Mouse (Mus musculus): ENCODE results near the gene Otulin. TPM values are rescaled to one million over a fixed set of nuclear protein-coding genes. Genes with fewer than 3 reads are reported as not detected.
A peak's percentile ranks its signal among the peaks of the same experiment; 100 is the strongest.

Otulin gene
- total RNA-seq, 2 experiments from 2014 or later = 20.5 to 25.8 TPM

GRCm38 (mm10) chr15:27659143-27659542 is 28.6 kb upstream of the Otulin start:
- no peak for DNase-seq (ENCODE audit: low spot score in 2 of 2)
- intact Hi-C loops (cut with DNase I) = loop anchor here (5.0 kb wide), 2 partner anchors 58 to 163 kb away; no protein-coding TSS in a partner anchor

DNA sequence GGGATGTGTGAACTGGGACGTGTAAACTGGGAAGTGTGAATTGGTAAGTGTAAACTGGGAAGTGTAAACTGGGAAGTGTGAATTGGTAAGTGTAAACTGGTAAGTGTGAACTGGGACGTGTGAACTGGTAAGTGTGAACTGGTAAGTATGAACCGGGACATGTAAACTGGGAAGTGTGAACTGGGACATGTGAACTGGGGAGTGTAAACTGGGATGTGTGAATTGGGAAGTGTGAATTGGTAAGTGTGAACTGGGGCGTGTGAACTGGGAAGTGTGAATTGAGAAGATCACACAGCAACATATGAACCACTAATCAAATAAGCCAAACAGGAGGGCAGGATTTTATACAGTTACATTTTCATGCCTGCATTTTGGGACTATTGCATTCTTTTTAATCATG is 27.9 kb upstream of the Otulin start:
- no peak for DNase-seq (ENCODE audit: low spot score in 2 of 2)
- intact Hi-C loops (cut with DNase I) = loop anchor here (5.0 kb wide), 2 partner anchors 59 to 164 kb away; no protein-coding TSS in a partner anchor

DNA sequence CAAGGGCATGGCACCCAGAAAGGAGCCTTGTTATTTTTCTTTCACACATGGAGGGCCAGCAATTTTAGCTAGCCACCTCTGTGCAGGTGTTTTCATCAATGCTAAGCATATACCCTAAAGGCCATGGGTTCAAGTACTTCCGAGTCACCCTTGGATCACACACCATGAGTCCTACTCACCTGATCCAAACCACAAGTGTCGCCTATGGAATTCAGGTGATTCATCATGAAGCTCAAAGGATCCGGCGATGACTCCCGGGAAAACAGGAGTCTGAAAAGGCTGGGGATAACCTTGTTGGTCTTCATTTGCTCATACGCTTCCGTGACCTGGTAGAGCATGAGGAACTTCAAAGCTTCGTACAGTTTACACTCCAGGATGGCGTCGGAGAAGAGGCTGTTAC is 27.4 kb upstream of the Otulin start:
- intact Hi-C loops (cut with DNase I) = loop anchor here (5.0 kb wide), 2 partner anchors 59 to 164 kb away; no protein-coding TSS in a partner anchor
- no peak for DNase-seq (ENCODE audit: low spot score in 2 of 2)

DNA sequence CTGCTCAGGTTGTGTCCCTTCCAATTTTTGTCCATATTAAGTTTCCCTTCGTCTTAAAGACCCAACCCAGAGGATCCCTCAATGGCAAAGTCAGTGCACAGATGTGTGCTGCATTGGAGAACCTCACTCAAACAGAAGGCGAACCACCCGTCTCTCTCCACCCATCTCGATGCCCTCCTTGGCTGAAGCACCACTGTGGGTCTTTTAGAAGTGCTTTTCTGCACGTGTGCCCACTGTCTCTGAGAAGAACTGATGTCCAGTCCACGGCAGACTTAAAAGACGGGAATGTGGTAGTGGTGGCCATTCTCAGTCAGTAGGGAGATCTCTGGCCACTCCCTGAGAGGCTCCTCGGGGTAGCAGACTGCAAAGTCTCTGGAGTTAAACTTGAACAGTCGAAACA is 26.1 kb upstream of the Otulin start:
- intact Hi-C loops (cut with DNase I) = loop anchor here (5.0 kb wide), 2 partner anchors 61 to 166 kb away; no protein-coding TSS in a partner anchor
- no peak for DNase-seq (ENCODE audit: low spot score in 2 of 2)

DNA sequence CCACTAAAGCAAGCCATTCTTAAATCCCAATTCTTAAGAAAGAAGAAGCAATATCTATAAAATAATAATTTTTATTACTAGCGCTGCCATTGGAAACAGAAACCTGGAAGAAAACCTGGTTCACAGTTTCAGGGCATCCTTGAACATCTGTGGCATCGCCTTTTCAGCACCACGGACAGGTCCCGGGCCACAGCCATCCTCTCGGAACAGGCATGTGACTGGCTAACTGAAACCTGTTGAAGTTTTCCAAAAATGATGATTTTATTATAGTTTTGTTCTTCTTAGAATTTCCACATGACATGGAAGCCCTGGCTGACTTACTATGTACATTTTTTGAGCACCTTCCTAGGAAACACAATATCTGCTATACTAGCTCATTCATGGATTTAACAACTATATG is 24.5 kb upstream of the Otulin start:
- no peak for DNase-seq (ENCODE audit: low spot score in 2 of 2)
- intact Hi-C loops (cut with DNase I) = loop anchor here (5.0 kb wide), 2 partner anchors 62 to 167 kb away; no protein-coding TSS in a partner anchor

DNA sequence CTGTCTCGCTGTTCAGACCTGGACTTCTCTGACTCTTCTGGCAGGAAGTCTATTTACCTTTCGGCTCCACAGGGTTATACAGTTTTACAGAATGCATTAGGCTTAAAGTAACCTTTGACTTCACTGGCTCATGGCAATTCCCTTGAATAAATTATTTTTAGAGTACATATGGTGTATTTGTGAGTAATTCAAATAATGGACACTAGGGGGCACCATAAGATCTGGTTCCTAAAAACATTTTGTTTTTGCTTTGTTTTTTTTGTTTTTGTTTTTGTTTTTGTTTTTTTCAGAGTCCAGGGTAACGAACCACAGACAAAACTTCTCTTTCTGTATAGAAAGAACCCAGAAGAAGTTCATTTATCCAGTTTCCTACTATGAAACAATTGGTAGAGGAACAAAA is 17.2 kb upstream of the Otulin start:
- intact Hi-C loops (cut with DNase I) = no loop called here
- no peak for DNase-seq (ENCODE audit: low spot score in 2 of 2)

- intact Hi-C loops (cut with DNase I) = no loop called here
- no peak for DNase-seq (ENCODE audit: low spot score in 2 of 2)
These were observed 16.2 kb upstream of the Otulin start for GRCm38 (mm10) chr15:27646665-27647064.

DNA sequence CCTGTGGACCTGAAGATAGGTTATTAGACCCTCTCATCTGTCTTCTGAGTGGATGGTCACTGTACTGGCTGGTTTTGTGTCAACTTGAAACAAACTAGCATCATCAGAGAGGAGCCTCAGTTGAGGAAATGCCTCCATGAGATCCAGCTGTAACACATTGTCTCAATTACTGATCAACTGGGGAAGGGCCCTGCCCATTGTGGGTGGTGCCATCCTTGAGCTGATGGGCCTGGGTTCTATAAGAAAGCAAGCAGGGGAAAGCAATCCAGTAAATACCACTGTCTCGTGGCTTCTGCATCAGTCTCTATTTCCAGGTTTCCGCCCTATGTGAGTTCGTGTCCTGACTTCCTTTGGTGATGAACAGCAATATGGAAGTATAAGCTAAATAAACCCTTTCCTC is 14.8 kb upstream of the Otulin start:
- DNase-seq (ENCODE audit: low spot score in 2 of 2) = no peak
- intact Hi-C loops (cut with DNase I) = no loop called here

GRCm38 (mm10) chr15:27642895-27643294 is 12.4 kb upstream of the Otulin start:
- DNase-seq (ENCODE audit: low spot score in 2 of 2) = peak in 1 of 2 experiments; percentile 43
- intact Hi-C loops (cut with DNase I) = loop anchor here (5.0 kb wide), 1 partner anchor 326 kb away; no protein-coding TSS in a partner anchor

GRCm38 (mm10) chr15:27641171-27641570 is 10.7 kb upstream of the Otulin start:
- intact Hi-C loops (cut with DNase I) = loop anchor here (5.0 kb wide), 1 partner anchor 324 kb away; no protein-coding TSS in a partner anchor
- no peak for DNase-seq (ENCODE audit: low spot score in 2 of 2)

DNA sequence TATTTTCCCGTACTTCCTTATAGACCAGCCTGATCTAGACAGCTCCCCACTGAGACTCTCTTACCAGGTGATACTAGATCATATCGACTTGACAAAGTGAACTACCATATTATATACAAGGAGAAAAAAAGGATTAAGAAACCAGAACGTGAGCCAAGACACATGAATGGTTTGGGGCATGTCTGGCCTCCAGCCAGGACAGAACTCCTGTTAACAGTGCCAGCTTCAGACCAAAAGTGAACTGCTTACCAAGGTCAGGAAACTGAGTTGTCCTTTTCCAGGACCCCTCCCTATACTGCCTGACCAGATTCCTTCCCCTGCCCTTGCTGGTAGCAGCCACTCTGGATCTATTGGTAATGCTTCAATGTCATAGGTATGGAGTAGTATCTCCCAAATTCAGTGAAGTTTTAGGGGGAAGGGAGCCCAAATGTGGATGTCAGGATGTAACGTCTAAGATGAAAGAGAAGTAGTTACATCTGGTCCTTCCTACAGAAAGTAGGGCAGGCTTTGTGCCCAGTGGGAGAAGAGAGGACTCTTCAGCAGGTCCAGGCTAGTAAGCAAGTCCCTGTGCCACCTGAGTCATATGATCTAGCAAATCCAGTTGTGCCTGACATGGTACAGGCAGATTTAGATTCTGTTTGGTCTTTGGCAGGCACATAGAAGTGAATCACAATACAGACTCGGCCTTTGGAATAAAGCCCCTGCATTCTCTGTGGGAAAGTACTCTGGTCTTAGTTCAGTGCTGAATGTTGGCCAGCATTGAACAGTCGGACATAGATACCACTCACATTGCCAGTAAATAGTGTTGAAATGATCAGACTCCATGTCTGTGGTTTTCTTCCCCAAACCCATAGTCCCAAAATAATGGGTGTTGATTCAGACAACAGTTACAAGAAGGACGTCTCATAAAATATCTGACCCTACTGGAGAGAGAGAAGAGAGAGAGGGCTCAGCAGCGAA is 3.7 kb upstream of the Otulin start:
- intact Hi-C loops (cut with DNase I) = no loop called here
- DNase-seq (ENCODE audit: low spot score in 2 of 2) = no peak

DNA sequence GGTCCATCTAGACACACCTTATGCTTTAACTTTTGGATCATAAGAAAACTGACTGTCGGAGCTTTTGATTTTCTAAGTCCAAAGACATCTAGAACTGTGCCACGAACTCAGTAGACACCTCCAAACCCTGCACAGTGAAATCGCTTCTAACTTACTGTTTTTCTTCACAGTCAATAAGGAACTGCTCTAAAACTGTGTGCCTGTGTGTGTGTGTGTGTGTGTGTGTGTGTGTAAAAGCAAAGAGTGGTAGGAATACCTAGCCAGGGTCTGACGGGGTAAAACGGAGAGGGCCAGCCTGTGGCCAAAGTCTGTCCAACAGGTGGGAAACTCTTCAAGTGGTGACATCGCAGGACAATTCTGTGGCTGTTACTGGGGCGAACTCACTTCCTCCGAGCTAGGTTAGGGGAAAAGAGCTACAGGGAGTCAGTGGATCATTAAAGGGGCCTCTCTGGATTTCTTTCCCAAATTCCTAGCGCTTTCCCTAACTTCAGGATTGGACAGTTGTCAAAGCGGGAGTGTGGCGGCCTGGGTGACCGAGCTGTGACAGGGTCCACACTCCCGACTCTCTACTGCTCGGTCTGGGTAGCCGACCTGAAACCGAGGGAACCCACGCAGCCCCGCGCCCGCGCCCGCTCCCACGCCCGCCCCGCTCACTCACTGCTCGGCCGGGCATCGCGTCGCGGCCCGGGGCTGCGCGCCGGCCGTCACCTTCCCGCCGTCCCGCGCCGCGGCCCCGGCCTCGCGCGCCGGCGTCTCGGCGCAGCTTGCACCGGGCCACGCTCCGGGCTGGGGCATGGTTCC is 493 bp downstream of the Otulin start:
- DNase-seq (ENCODE audit: low spot score in 2 of 2) = peak in 1 of 2 experiments; percentile 28
- intact Hi-C loops (cut with DNase I) = no loop called here

GRCm38 (mm10) chr15:27629046-27629445 is 1.4 kb downstream of the Otulin start:
- no peak for DNase-seq (ENCODE audit: low spot score in 2 of 2)
- intact Hi-C loops (cut with DNase I) = no loop called here

DNA sequence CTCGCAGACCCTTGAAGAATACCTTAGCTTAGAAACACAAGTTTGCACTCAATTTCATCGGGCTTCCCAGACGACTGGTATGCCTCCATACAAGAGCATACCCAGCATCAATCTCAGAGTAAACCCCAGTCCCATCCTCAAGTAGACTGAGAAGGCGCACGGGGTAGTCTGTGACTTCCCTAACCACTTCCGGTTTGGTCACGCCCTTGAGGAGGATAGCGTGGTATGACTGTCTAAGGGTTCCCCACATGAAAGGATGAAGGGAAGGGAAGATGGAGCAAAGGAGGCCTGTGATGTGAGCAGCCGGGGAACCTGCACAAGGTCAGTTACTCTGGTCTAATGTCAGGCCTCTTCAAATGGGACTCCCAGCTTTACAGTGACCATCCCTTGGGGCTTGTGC is 2.7 kb downstream of the Otulin start:
- no peak for DNase-seq (ENCODE audit: low spot score in 2 of 2)
- intact Hi-C loops (cut with DNase I) = no loop called here

GRCm38 (mm10) chr15:27626314-27626713 is 4.2 kb downstream of the Otulin start:
- DNase-seq (ENCODE audit: low spot score in 2 of 2) = no peak
- intact Hi-C loops (cut with DNase I) = no loop called here

- DNase-seq (ENCODE audit: low spot score in 2 of 2) = no peak
- intact Hi-C loops (cut with DNase I) = no loop called here
These were observed 4.6 kb downstream of the Otulin start for GRCm38 (mm10) chr15:27625890-27626255.

- peak; percentile 51 to 54 for DNase-seq (ENCODE audit: low spot score in 2 of 2)
- intact Hi-C loops (cut with DNase I) = no loop called here
These were observed 5.2 kb downstream of the Otulin start for GRCm38 (mm10) chr15:27625014-27625889.

DNA sequence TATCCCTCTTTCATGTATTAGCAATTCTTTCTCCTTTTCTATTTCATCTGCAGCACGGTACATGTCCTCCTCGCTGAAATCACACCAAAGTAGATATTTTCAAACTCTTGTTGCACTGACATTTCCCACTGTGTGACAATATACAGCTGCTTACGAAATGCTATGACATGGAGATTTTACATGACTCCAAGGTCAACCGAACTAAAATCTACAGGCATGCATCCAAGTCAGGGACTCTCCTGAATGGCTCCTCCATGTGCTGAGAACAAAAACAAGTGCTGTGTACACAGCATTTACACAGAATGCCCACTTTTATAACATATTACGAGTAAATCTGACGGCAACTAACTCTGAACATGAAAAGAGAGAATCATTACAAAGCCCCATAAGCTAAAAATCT is 7.2 kb downstream of the Otulin start:
- intact Hi-C loops (cut with DNase I) = no loop called here
- no peak for DNase-seq (ENCODE audit: low spot score in 2 of 2)

GRCm38 (mm10) chr15:27620475-27621185 is 9.9 kb downstream of the Otulin start:
- intact Hi-C loops (cut with DNase I) = no loop called here
- no peak for DNase-seq (ENCODE audit: low spot score in 2 of 2)
